Mouse (Mus musculus) MEL (cell line): ENCODE results near the gene Ube2o.

Experiments used
- MAZ ChIP-seq: IDR thresholded peaks from 2 replicates; pipeline ENCODE4 v1.6.1; 2012; ENCODE audit warnings: low read depth, mild to moderate bottlenecking, inconsistent platforms, low read length, improper control_type of control experiment
- POLR2A ChIP-seq, 2 experiments: IDR thresholded peaks; 2 replicates each; pipeline ENCODE4 v1.6.1; 2011 to 2012; ENCODE audit warnings: low read length in 2 of 2, mild to moderate bottlenecking in 2 of 2, control low read depth in 1 of 2, improper control_type of control experiment in 1 of 2, low read depth in 1 of 2, moderate library complexity in 1 of 2; ENCODE audit not compliant: control insufficient read depth in 1 of 2, insufficient read depth in 1 of 2, poor library complexity in 1 of 2
- USF1 ChIP-seq: IDR thresholded peaks from 2 replicates; pipeline ENCODE4 v1.6.1; 2014; ENCODE audit warnings: low read depth, mild to moderate bottlenecking, inconsistent platforms, low read length, improper control_type of control experiment, moderate library complexity

- TF ChIP-seq MAZ (no peak), POLR2A (IDR thresholded peaks at IDR 0.05; ENCODE audit: control insufficient read depth in 1 of 2, insufficient read depth in 1 of 2, low read depth in 1 of 2, low read length in 2 of 2, poor library complexity in 1 of 2) (no peak), USF1 (no peak)
Observed at GRCm38 (mm10) chr11:116538142-116538735, 43.0 kb downstream of the Ube2o start.
